Mouse (Mus musculus) brain, embryonic 14.5 days (tissue): ENCODE data around the gene Atp9a.

Experiments
- CTCF ChIP-seq: fragments of 200-500 bp; IDR thresholded peaks from 2 replicates; pipeline ENCODE4 v1.5.1; 2012; ENCODE audit warnings: inconsistent platforms, mild to moderate bottlenecking, moderate library complexity, borderline replicate concordance; ENCODE audit not compliant: insufficient read depth, insufficient read length; ENCODE audit errors: extremely low read depth
- POLR2A ChIP-seq: fragments of 200-500 bp; IDR thresholded peaks from 2 replicates; pipeline ENCODE4 v1.6.1; 2012; ENCODE audit warnings: mild to moderate bottlenecking, inconsistent platforms, borderline replicate concordance; ENCODE audit not compliant: poor library complexity, insufficient read depth, insufficient read length, severe bottlenecking; ENCODE audit errors: extremely low read depth

DNA sequence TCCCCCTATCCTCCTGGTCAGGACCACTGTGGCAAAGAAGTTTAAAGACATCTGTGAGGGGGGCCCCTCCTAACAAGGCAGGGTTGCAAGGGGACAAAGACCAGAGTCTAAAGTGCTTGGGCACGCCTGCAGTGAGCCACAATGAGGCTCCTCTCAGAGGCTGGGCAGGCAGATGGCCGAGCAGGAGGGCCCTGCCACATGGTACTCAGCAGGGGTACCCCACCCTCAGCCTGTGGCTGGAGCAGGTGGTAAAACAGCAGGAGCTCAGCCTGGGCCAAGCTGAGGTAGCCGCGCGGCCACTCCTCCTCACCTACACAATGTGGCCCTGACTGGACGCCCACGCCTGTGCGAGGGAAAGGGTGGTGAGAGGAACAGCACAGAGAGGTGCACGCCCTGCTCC, 64.6 kb downstream of the Atp9a start:
- TF ChIP-seq CTCF (no peak), POLR2A (no peak)
